Mouse (Mus musculus) frontal cortex, postnatal 14 days (tissue): Measurements from ENCODE around the gene Hoxb1.

Source experiments
- DNase-seq, 2 experiments: peaks; one replicate each; pipeline ENCODE4 v3.0.0; 2022; ENCODE audit warnings: low spot score in 2 of 2

Gene Hoxb1

DNA sequence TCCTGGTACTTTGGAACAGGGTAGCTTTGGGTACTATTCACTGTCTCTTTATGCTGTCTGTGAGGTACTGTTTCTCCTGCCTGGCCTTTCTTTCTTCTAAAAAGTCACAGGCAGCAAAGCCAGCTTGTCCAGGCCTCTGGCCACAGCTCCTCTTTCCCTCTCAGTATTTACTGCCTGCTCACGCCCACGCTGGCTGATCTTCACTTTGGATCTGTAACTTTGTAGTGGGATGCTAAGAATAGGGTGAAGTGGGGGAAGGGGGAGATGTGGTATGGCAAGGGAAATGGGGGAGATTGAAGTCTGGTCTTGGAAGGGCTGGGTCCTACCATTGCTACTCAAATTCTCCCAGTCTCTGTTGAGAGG lies 31.6 kb upstream of the Hoxb1 start:
- no peak for DNase-seq

DNA sequence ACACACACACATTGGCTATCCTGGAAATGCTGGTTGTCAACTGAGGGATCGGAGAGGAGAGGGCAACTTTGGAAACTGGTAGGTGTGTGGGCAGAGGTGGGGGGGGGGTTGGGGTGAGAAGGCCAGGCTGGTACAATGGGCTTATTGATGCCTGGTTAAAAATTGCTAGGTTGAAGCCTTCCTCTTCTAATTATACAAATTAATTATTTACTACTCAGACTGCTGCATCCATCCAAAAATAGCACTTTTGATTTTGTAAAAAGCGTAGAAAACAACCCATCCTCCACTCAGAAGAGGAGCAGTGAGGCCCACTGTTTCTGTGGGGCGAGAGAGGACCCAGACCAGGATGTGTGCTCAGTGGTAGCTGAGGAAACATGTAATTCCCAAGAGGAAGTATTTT lies 30.6 kb upstream of the Hoxb1 start:
- DNase-seq = no peak

DNA sequence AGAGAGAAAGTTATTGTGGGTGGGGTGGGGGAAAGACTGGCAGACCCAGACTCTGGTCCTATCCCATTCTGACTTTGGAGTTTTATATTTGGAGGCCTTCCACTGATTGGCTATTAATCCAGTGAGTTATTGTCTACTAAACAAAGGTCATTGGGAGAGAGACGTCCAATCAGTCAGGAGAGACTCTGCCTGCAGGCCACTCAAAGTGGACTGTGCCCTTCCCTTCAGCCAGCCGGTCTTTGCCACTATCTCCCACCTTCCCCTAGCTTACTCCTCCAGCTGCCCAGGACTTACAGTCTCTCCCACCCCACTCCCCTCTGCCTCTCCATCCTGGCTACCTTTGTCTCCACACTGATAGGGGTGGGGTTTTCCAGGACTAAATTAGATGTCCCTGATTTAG lies 29.0 kb upstream of the Hoxb1 start:
- no peak for DNase-seq

DNA sequence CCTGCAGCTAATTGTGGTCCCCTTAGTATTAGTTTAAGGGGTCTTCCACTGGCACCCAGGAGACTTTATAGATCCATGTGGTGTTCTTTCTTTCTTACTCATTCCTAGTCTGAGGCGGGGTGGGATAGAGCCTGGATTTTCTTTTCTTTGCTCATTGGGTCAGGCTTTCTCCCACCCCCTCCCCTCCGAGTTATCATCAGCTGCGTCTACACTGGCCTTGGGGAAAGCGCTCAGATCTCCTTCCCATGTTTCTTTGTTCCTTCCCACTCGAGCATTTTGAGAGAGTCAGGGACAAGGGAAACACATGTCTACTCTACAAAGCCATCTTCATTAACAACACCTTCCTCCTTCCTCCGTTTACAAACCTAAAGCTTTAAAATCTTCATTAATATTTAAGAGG lies 28.5 kb upstream of the Hoxb1 start:
- DNase-seq = no peak

DNA sequence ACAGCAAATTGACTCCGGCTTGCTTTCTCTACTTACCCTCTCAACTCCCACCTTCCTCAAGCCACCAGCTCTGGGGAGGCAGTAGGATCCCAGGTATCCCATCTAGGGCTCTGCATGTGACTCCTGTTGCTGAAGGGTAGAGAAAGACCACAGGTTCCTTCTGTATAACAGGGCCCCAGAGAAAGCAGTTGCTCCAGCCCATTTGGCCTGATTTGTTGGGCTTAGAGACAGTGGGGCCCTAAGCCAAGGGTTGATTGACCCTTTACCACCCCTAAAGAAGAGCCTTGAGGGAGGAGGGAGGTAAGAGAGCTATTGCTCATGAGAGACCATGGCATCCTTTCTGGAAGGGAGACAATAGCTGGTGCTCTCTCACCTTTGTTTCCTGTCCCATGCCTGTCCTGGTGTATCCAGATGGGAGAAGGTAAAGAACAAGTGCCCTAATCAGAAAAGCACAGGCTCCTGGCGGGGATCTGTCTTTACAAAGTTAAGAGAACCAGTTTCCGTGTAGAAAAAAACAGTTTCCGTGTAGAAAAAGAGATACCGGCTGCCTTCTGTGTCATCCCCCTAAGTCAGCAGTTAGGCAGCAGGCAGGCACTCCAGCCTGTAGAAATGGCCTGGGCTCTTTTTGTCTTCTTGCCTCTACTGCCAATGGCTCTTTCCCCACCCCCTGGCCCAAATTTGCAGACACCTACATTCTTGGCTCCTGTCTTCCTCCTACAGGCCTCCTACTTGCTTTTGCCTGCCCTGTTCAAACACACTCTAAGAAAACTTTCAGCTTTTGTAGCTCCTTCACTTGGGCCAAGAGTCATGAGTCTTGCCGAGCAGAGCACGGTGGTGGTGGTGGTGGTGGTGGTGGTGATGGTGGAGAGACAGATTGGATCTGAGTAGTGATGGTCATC lies 26.3 kb upstream of the Hoxb1 start:
- DNase-seq = no peak

DNA sequence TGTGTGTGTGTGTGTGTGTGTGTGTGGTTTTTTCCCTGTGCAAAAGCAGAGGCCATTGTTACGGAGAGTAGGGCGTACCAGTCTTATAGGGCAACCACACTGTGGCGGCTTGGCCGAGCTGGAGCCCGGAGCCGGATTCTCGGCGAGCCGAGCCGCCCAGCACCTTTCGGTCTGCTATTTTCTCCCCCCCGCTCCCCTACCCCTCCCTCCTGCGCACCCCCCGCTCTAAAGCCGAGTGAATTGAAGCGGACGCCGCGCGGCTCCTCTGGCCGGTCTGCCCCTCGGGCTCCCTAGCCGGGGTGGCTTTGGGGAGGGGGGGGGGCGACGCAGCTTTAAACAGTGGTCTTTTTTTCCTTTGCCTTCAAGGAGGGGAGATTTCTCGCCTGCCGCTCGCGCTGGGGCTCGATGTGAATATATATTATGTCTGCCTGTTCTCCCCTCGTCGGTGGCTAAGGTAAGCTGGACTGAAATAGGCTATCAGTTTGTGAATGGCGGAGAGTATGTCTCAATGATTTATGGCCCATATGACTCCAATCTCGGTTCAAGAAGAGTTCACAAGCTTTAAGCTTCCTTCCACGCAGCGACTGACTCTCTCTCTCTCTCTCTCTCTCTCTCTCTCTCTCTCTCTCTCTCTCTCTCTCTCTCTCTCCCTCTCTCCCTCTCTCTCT lies 24.7 kb upstream of the Hoxb1 start:
- no peak for DNase-seq

DNA sequence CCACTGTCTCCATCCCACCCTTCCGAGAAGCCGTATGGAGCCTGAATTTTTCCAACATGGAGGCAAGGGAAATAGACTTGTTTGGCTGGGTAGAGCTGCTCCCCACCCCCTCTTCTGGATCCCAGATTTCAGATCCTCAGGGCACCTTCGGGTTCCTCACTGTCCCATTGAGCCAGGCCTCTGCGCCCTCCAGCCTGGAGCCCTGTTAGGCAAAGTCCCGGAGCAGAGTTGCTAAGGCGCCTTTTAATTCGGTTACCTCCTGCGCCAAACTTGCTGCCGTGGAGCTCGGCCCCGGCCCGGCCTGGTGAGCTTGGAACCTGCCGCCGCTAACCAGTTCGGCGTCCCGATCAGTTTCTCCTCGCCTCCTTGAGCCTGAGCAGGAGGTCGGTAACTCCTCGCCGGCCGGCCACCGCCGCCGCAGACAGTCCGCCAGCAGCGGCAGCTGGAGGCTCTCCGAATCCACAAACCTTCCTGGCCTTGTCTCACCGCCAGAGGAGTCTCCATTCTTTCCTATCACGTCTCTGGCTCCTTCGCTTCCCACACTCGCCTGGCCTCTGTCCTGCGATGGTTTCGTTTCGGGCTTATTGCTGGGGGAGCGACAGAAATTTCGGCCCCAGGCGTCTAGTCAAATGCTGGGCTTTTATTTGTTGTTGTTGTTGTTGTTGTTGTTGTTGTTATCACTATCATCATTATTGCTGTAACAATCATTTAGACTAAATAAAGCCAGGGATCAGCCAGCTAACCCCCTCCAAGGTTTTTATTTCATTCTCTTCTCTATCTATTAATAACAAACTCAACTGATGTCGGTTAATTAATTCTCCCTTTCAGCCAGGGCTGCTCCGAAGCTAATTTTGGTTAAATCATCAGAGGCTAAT lies 23.6 kb upstream of the Hoxb1 start:
- DNase-seq = no peak

DNA sequence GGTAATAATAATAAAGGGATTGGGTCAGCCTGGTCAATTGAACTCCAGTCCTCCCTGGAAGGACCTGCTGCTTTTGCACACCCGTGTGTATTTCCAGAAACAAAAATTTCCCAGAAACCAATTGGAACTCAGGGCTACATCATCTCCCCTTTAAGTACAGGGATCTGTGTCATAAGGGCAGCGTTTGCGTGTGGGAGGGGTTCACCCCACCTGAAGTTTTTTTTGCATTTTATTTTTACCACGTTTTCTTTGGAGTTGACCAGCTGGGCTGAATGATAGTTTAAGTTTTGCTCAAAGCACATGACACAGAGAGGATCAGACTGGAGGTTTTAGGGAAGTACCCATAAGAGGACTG lies 23.0 kb upstream of the Hoxb1 start:
- DNase-seq = no peak

DNA sequence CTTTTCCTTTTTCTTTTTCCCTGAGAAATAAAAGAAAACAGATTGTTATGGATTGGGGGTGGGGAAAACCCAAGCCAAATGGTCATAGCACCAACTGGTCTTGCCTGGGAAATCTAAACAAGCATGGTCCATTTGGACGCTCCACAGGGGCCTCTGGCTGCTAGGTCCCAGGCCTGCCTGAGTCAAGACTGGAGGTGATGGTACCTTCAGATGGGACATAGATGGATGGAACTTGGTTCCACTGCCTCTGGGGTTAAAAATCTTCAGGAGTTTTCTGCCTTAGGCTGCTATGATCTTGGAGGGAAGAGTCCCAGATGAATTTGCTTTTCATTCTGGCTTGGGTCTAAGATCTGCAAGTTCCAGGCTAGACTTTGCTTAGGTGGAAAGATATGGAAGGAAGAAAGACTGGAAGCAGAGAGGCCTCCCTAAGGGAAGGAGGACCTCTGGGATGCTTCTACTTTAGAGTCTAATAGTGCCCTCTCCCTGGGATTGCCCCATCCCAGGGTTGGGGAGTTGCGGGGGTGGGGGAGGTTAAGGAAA lies 22.3 kb upstream of the Hoxb1 start:
- no peak for DNase-seq

DNA sequence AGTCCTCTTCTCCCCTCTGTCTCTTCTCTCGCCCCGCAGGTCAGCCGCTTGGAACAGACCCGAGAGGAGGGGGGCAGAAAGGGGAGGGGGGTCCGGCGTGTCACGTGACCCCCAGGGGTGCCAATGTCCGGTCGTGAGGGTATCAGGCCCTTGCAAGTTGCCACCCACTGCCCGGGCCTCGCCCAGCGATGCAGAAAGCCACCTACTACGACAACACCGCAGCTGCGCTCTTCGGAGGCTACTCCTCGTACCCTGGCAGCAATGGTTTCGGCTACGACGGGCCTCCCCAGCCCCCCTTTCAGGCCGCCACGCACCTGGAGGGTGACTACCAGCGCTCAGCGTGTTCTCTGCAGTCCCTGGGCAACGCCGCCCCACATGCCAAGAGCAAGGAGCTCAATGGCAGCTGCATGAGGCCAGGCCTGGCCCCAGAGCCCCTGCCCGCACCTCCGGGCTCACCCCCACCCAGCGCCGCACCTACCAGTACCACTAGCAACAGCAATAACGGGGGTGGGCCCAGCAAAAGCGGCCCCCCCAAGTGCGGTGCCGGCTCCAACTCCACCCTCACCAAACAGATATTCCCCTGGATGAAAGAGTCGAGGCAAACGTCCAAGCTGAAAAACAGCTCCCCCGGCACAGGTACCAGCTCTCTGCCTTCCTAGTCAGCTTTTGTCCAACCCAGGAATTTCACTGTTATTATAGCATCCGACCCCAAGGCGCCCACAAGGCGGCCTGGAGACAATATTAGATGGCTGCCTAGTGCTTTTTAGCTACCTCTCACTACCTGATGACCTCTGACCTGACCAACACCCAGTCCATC lies 21.3 kb upstream of the Hoxb1 start:
- DNase-seq = no peak

DNA sequence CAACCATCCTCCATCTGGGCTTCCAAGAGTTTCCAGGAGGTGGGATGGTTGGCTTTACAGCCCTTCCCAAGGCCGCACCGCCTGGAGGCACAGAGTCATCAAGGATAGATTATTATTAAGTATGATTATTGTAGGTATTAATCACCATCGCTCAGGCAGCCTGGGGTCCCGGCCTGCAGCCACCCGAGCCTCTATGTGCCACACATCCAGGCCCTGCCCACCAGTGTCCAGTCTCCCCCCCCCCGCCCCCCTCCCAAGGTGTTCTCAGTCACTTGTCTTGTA lies 20.7 kb upstream of the Hoxb1 start:
- DNase-seq = no peak

DNA sequence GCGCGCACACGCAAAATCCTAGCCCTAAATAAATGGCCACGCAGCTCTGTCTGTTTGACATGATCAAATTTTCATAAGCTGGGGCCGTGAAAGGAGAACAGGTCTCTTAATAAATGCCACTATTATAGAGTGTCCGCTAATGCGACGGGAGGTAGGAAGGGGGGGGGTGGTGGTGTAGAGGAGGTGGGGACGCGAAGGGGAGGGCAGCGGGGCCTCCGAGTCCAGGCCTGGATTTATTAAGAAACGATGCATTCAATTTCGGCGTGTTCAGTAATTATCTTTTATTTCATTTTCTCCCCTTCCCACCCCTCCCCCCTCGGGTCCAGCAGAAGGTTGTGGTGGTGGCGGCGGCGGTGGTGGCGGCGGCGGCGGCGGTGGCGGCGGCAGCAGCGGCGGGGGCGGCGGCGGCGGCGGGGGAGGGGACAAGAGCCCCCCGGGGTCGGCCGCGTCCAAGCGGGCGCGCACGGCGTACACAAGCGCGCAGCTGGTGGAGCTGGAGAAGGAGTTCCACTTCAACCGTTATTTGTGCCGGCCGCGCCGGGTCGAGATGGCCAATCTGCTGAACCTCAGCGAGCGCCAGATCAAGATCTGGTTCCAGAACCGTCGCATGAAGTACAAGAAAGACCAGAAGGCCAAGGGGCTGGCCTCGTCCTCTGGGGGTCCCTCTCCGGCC lies 20.2 kb upstream of the Hoxb1 start:
- DNase-seq = no peak

DNA sequence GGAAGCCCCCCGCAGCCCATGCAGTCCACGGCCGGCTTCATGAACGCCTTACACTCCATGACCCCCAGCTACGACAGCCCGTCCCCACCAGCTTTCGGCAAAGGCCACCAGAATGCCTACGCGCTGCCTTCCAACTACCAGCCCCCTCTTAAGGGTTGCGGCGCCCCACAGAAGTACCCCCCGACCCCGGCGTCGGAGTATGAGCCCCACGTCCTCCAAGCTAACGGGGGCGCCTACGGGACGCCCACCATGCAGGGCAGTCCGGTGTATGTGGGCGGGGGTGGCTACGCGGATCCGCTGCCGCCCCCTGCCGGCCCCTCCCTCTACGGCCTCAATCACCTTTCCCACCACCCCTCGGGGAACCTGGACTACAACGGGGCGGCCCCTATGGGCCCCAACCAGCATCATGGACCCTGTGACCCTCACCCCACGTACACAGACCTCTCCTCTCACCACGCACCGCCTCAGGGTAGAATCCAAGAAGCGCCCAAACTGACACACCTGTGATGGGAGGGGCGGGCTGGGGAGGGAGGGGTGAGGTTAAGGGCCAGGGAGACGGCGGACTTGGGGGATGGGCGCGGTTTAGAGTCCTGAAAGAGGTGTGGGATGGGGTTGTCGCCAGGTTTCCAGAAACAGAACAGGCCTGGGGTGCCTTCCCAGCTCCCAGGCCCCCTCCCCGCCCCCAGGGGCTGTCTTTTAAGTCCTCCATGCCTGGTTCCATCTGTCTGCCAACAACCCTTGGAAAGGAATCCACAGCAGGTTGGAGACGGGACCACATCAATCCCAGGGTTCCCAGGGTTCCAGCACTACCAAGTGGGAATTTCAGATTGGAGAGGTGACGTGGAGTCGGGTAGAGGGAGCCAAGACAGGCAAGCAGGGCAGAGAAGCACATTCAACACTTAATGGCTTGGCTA lies 19.4 kb upstream of the Hoxb1 start:
- DNase-seq = no peak

DNA sequence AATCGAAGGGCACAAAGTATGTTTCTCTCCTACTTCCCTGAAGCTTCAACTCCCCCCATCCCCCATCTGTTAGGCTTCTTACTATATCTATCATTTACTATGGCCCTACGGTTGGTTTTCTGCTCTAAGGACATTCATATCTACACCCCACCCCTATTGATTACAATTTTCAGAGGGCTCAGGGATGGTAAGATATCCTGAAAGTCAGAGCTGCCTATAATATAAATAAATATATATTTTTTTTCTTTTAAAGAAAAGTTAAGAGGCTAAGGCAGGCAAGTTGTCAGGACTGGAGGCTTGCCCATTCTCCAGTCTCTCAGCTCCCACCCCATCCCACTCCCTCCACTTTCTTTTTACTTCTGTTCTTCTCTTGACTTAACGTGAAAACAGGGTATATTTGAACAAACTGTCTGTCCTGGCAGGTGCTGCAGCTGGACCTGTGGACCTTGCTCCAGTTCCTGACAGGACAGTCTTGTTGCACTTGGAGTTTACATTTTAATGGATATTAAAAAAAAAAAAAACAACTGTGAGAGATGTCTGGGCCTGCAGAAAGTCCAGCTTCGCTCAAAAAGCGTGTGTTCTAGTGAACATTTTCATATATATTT lies 18.5 kb upstream of the Hoxb1 start:
- DNase-seq = no peak

DNA sequence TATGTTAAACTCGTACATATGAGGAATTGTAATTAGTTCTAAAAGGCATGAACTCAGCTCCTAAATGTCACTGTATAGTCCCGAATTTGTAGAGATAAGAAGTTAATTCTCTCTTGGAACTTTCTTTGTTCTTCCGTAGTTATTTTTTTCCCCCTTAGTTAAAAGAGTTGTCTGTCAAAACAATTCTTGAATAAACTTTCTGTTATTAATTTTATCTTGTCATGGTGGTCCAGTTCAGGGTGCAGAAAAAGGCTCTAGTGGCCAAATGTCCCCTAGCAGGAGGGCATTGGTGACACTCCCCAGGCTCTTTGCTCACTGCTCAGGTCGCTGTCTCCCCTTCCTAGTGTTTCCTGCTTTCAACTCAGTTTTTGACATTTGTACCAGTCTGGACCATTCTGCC lies 17.8 kb upstream of the Hoxb1 start:
- DNase-seq = no peak

DNA sequence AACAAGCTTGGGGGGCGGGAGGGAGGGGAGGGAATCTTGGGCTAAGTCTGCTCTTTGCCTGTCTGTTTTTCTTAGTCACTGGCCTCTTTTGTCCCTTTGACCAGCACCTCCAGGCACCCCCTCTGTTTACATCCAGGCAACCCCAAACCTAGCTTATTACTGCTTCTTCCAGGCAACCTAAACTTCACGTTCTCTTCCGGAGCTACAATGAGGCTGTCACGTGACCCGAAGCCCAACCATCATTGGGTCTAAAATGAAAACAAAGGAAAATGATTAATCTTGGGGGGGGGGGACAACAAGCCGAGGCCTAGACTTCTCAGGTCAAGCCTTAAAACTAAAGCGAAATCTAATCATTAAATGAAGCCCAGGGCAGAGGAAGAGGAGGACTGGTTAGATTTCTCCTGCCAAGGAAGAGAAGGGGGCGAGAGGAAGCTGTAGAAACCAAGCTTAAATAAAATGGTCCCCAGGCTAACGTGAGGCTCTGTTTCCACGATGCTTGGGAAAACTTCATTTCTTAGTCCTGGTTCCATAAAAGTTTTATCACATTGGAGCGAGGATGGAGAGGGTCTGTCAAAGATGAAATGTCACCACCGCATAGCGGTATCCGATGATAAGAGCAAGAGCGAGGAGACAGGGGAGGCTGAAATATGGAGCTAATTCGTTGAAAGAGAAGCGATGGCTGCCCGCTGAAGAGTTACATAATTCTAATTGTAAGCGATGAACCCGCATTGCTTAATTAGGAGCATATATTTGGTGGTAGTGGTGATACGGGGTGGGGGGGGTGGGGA lies 17.2 kb upstream of the Hoxb1 start:
- DNase-seq = no peak

DNA sequence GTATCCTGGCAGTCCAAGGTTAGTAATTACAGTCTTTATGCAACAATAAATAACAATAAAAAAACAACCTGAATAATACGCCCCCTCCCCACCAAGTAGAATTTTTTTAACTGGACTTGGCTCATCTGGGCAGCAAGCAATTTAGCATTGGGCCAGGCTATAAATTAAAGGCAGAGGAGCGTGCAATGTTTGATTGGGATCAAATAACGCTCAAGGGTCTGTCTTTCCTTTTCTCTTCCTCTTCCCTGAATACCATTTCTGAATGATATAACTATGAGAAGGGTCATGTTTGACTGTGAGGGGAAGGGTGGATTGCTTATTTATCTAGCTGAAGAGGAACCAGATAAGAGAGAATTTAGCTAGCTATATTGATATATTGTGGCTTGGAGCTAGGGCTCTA lies 16.6 kb upstream of the Hoxb1 start:
- no peak for DNase-seq

DNA sequence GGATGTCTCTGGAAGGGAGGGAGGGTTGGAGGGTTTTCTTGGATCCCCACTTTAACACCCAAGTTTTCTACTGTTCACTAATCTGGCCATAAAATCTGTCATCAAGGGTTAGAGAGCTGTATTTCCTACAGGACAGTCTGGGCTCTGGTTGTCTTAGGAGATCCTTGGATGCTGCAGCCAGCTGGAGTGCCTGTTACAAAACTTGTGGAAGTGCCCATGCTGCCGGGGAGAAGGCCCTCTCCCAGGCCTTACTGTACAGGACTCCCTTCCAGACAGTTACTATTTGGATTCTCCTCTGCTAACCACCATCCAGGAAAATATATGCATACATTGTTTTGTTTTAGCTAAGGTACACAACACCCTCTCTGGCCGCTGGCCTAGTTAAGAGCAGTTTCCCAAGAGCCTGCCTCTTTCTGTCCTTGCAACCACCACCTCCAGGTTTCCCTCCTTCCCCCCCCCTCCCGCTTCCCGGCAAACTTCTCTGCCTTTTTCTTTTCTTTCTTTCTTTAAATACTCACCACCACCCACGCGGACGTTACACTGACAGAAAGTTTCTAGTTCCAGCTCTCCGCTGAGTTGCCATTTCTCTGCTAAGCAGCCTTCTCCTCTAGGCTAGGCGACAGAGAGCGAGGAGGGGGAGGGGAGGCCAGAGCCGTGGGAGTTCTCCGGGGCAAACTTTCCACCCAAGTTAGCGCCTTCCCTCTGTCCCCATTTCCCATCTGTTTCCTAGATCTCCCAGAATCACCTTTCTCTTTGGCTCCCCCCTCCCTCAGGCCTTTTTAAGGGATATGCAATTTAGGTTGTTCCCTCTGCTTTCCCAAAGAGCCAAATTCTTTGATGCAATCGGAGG lies 15.8 kb upstream of the Hoxb1 start:
- DNase-seq = no peak
